Mouse (Mus musculus) testis, adult 2 months (tissue): ENCODE measurements at regions not wholly inside any gene's neighbourhood (a gene's known extent, or its start where the extent isn't known, plus 50 kb on each side); places are given as distances from the start of the nearest gene placed in this dataset.

Source experiments
- CTCF ChIP-seq: fragments of 200-500 bp; IDR thresholded peaks from 2 replicates; pipeline ENCODE4 v1.5.1; 2012; ENCODE audit warnings: low read depth, mild to moderate bottlenecking, inconsistent platforms, low read length, moderate library complexity; ENCODE audit not compliant: control insufficient read depth, insufficient read depth, insufficient replicate concordance
- POLR2A ChIP-seq: fragments of 200-500 bp; IDR thresholded peaks from 2 replicates; pipeline ENCODE4 v1.6.1; 2012; ENCODE audit warnings: low read depth, mild to moderate bottlenecking, inconsistent platforms, low read length, moderate library complexity; ENCODE audit not compliant: control insufficient read depth

DNA sequence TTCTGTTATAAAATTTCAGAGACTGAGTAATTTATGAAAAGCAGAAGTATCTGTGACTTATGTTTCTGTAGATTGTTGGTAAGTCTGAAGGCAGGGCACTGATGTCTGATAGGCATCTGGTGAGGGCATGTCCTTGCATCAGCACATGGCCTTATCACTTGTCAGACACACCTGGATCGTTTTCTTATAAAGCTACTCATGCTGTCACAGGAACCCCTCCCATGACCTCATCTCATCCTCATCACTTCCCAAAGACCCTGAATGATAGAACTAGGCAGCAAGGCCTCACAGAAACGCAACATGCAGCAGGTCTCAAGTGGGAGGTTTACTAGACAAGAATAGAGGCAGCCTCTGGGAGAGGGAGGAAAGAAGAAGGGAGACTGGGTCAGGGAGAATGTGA lies 107.0 kb upstream of the Sall1 start:
- TF ChIP-seq CTCF (no peak), POLR2A (no peak)
